Mouse (Mus musculus) layer of hippocampus, adult 2 months (tissue): ENCODE measurements around the gene Abhd12. TPM values are rescaled to one million over a fixed set of nuclear protein-coding genes. Genes with fewer than 3 reads are reported as not detected.

ENCODE experiments used
- DNase-seq, 2 experiments: peaks; one replicate each; pipeline ENCODE4 v3.0.0; 2022; ENCODE audit warnings: low spot score in 2 of 2
- H3K27ac ChIP-seq: fragments of 200-600 bp; 2 replicates; pipeline ENCODE4 v1.8.1; 2022
- H3K4me3 ChIP-seq: fragments of 200-600 bp; 2 replicates; pipeline ENCODE4 v1.8.1; 2022; ENCODE audit warnings: mild to moderate bottlenecking
- CTCF ChIP-seq: fragments of 200-600 bp; conservative IDR thresholded peaks from 2 replicates; pipeline ENCODE4 v1.8.1; 2022; ENCODE audit warnings: antibody characterized with exemption, mild to moderate bottlenecking, moderate library complexity
- total RNA-seq, 2 experiments: library from RNA; stranded (reverse); gene quantifications; 2 replicates each; pipeline ENCODE4 v1.2.3; 2021

Abhd12 gene
- total RNA-seq, 2 experiments from 2014 or later = 314 to 317 TPM

DNA sequence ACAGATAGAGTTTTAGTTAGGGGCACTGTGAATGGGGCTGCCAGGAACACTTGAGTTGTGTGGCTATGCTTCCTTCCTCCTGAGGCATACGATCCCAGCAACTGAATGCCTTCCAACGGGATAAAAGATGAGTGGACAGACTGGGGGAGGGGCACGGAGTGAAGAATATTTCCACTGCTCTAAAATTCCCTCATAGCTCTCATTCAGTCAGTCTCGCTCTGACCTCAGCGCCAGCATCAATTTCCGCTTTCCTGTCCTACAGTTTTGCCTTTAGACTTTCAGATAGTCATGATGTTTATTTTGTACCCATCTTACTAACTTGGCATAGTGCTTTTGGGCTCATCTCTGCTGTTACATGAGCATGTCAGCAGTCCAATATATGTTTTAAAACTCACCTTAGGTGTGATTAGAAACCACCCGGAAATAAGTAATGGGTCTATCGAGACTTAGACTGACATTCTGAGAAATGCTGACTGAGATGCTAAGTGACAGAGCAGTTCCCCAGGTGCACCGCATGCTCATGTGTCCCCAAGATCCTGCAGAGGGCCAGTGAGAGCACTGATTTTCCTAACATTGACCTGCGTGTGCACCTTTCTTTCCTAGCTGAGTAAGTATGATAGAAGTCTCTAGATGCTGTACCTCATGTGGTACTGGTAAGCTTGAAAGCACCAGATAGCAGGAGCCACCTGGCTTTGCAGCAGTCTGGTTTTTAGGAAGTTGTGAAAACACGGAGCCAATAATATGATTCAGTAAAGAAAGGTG, 44.7 kb downstream of the Abhd12 start:
- Histone ChIP-seq H3K4me3 (no peak overlapping the region), H3K27ac (0 out of 2 replicates have a peak overlapping the region, but pooled peaks have one; percentile 1)
- no peak for DNase-seq
- TF ChIP-seq CTCF = no peak

DNA sequence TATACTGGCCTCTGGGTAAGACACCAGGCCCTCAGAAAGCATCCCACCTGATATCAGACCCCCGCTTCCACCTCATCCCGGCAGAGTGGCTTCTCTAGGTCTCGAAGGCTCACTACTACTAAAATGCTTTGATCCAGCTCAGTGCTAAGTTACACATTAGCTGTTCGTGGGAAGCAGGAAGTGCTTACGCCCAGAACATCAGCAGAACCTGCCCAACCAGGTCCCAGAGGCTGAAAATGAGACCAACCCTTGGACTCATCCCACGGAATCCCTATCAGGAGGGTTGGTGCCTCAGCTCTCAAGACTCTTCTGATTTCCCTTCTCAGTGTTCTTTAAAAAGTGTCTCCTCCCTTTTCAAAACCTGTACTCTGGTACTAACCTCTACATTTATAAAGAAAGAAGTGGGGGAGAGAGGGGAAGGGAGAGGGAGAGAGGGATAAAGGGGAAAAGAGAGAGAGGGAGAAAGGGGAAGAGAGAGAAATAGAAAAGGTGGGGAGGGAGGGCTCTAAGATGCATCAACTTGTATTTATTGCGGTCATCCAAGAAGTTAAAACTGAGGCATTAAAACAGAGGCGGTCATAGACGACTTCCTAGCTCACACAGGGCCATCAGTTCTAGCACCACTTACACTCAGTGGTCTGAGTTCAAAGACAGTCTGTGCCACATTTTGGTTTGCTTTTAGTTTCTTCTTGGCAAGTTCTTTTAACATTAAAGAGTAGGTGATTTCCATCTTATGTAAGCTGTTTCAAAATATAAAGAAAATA, 45.6 kb downstream of the Abhd12 start:
- no peak overlapping the region for H3K4me3 ChIP-seq
- no peak overlapping the region for H3K27ac ChIP-seq
- DNase-seq = no peak
- TF ChIP-seq CTCF = no peak

DNA sequence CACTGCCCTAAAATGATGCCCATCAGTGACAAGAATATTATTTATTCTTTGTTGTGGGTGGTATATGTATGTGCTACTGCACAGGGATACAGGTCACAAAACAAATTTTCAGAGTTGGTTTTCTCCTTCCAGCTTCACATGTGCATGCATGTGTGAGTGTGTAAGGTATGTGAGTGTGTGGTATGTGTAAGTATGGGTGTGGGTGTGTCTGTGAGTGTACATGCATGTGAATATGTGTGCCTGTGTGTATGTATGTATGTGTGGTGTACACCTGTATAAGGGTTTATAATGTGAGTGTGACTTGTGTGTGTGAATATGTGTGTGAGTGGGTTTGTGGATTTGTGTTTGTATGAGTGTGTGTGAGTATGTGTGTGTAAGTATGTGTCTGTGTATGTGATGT, 49.4 kb downstream of the Abhd12 start:
- no peak for TF ChIP-seq CTCF
- Histone ChIP-seq H3K27ac (no peak overlapping the region), H3K4me3 (no peak overlapping the region)
- DNase-seq = no peak

- TF ChIP-seq CTCF = no peak; the same call in 1 of the 2 replicates
- H3K4me3 ChIP-seq = no peak overlapping the region
- no peak for DNase-seq
- no peak overlapping the region for H3K27ac ChIP-seq
Measured at GRCm38 (mm10) chr2:150851251-150851650, 53.3 kb downstream of the Abhd12 start.

DNA sequence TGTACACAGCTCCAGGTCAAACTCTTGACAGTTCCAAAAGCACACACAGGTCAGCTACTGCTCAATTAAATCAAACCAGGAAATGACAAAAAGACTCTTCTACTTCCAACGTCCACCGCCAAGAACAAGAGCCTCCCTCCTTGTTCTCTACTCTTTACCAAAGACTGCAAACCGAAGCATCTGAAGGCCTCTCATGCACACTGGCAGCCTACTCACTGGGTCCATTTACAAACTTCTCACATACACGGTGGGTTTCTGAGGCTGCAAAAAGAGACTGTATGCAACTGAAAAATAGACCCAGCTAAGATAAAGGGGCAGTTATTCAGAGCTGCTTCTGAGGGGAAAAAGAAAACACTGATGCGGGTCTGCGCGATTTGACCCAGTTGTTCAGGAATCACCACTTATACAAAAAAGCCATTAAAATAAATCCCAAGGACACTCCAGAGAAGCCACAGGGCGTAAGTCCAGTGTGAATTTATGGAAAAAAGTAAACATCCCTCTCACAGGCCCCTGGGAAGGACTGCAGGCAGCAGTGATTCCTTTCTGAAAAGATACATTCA, 57.0 kb downstream of the Abhd12 start:
- no peak for TF ChIP-seq CTCF
- DNase-seq = no peak

GRCm38 (mm10) chr2:150844798-150845197, 59.7 kb downstream of the Abhd12 start:
- Histone ChIP-seq H3K27ac (peak overlapping the region; percentile 96), H3K4me3 (no peak overlapping the region)
- DNase-seq = peak; percentile 71 to 77
- no peak; the same call in 1 of the 2 replicates for TF ChIP-seq CTCF

More for the DNA sequence above, 57.0 kb downstream of the Abhd12 start:
- no peak overlapping the region for H3K4me3 ChIP-seq
- peak overlapping the region; percentile 96 for H3K27ac ChIP-seq

GRCm38 (mm10) chr2:150842049-150842461, 62.5 kb downstream of the Abhd12 start:
- DNase-seq = peak; percentile 54 to 69
- Histone ChIP-seq H3K4me3 (no peak overlapping the region), H3K27ac (peak overlapping the region; percentile 96)
- no peak for TF ChIP-seq CTCF

DNA sequence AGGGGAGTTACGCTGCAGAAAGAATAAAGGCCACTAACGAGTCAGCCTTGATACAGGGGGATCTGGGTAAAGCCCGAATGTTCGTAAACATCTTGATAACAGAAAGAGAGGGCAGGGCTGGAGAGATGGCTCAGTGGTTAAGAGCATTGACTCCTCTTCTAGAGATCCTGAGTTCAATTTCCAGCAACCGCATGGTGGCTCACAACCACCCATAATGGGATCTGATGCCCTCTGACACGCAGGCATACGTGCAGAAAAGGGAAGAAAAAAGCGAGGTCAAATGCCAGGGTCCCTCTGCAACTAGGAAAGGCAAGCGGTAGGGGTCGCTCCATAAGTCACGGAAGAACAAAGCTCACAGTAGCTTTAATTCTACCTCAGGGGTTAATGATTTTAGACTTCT, 63.4 kb downstream of the Abhd12 start:
- no peak for TF ChIP-seq CTCF
- Histone ChIP-seq H3K4me3 (no peak overlapping the region), H3K27ac (peak overlapping the region; percentile 96)
- DNase-seq = no peak

DNA sequence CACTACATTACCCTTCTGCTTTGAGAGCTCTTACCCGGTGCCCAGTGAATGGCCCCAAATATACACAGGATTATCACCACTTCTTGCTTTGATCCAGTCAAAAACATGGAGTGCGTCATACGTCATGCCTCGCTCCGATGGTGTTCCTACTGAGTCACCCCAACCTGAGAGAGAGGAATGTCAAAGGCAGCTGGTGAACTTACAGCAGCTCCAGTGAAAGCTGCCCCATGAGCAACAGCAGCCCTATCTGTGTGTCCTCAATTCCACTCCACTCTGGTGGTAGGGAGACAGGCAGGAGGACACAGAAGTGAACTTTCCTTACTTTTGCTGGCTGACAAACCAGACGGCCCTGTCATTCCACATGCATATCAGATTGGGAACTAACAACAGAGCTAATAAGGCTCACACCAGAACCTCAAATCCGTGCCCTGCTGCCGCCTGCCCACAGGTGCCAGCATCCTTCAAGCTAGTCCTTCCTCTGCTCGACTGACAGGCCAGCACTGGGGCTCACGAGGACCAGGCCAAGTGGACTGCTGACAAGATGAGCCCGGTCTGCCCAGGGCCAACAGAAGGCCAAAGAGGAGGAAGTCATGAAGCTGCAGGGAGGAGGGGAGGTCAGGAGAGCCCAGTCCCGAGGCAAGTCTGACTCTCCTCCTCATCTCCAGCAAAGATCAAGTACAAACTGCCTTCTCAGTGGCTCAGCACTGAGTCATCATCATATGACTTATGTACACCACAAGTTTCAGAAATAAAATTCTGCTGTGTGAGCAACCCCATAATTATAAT, 64.7 kb downstream of the Abhd12 start:
- no peak for DNase-seq
- H3K27ac ChIP-seq = peak overlapping the region; percentile 96
- no peak overlapping the region for H3K4me3 ChIP-seq
- no peak for TF ChIP-seq CTCF

GRCm38 (mm10) chr2:150837781-150838180, 66.8 kb downstream of the Abhd12 start:
- DNase-seq = no peak
- H3K27ac ChIP-seq = peak overlapping the region; percentile 75; the same call in 1 of the 2 replicates
- TF ChIP-seq CTCF = no peak

GRCm38 (mm10) chr2:150836906-150837305, 67.6 kb downstream of the Abhd12 start:
- no peak overlapping the region for H3K4me3 ChIP-seq
- TF ChIP-seq CTCF = no peak
- no peak for DNase-seq
- peak overlapping the region; percentile 75 for H3K27ac ChIP-seq

More at GRCm38 (mm10) chr2:150837781-150838180, 66.8 kb downstream of the Abhd12 start:
- H3K4me3 ChIP-seq = no peak overlapping the region

DNA sequence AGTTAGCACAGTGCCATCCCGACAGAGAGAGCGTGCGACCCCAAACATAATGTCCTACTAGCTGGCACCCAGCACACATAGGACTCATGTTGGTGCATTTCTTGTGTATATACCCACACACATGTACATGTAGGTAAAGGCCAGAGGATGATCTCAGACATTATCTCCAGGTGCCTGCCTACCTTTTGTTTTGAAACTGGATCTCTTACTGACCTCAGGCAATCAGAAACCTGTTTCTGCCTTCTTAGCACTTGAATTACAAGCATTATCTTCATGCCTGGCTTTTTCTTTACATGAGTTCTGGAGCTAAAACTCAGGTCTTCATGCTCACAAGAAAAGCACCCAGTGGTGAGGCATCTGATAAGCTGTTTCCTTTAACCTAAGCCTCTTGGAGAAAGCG, 68.6 kb downstream of the Abhd12 start:
- TF ChIP-seq CTCF = no peak
- peak overlapping the region; percentile 75; the same call in 1 of the 2 replicates for H3K27ac ChIP-seq
- H3K4me3 ChIP-seq = no peak overlapping the region
- no peak for DNase-seq
